Mouse (Mus musculus) CH12.LX (cell line): Measurements from ENCODE around the gene Birc6. TPM values are rescaled to one million over a fixed set of nuclear protein-coding genes. Genes with fewer than 3 reads are reported as not detected.

Experiments used
- DNase-seq: peaks from one replicate; pipeline ENCODE4 v3.0.0-alpha.2; 2013; ENCODE audit errors: extremely low read depth
- H3K27ac ChIP-seq: 2 replicates; pipeline ENCODE4 v1.5.1; 2012; ENCODE audit warnings: low read depth, mild to moderate bottlenecking, control low read depth, moderate library complexity; ENCODE audit not compliant: insufficient read depth
- H3K27me3 ChIP-seq: replicated peaks from 2 replicates; pipeline ENCODE3; 2012; ENCODE audit warnings: inconsistent platforms
- H3K36me3 ChIP-seq, 2 experiments: replicated peaks in 1 of 2; 2 replicates each; pipeline versions ENCODE3 to v1.6.1; 2012; ENCODE audit warnings: inconsistent platforms in 1 of 2, low read length in 1 of 2, mild to moderate bottlenecking in 1 of 2, mixed read lengths in 1 of 2, moderate library complexity in 1 of 2; ENCODE audit not compliant: control insufficient read depth in 1 of 2, insufficient read depth in 1 of 2
- H3K4me1 ChIP-seq, 2 experiments: 2 replicates each; pipeline ENCODE4 v1.6.1; 2012; ENCODE audit warnings: inconsistent platforms in 1 of 2, moderate library complexity in 1 of 2; ENCODE audit not compliant: insufficient read depth in 2 of 2, control insufficient read depth in 1 of 2
- H3K4me2 ChIP-seq: 2 replicates; pipeline ENCODE4 v1.6.1; 2012; ENCODE audit warnings: low read depth, mild to moderate bottlenecking, control low read depth; ENCODE audit not compliant: poor library complexity, insufficient read depth, severe bottlenecking
- H3K4me3 ChIP-seq, 3 experiments: fragments of 150-350 bp in 1 of 3; sonication (generic) in 1 of 3; replicated peaks in 1 of 3; 2 replicates each; pipeline versions ENCODE3 to v1.5.1; 2011 to 2012; ENCODE audit warnings: low read depth in 2 of 3, low read length in 2 of 3, mild to moderate bottlenecking in 2 of 3, moderate library complexity in 2 of 3, control low read depth in 1 of 3, improper control_type of control experiment in 1 of 3, inconsistent platforms in 1 of 3, mixed read lengths in 1 of 3; ENCODE audit not compliant: poor library complexity in 1 of 3
- H3K79me2 ChIP-seq: replicated peaks from 2 replicates; pipeline ENCODE4 v1.6.1; 2012; ENCODE audit warnings: mild to moderate bottlenecking, moderate library complexity; ENCODE audit not compliant: control insufficient read depth, poor library complexity, insufficient read depth, severe bottlenecking; ENCODE audit errors: extremely low read depth
- H3K9ac ChIP-seq: 2 replicates; pipeline ENCODE4 v1.6.1; 2012; ENCODE audit warnings: low read depth, mild to moderate bottlenecking, control low read depth, moderate library complexity; ENCODE audit not compliant: insufficient read depth
- H3K9me3 ChIP-seq: replicated peaks from 2 replicates; pipeline ENCODE3; 2012; ENCODE audit warnings: low read length, inconsistent platforms, mixed read lengths
- BHLHE40 ChIP-seq: IDR thresholded peaks from 2 replicates; pipeline ENCODE4 v1.6.1; 2011; ENCODE audit warnings: mild to moderate bottlenecking, low read depth, low read length, improper control_type of control experiment
- CHD2 ChIP-seq: IDR thresholded peaks from 2 replicates; pipeline ENCODE4 v1.6.1; 2011; ENCODE audit warnings: low read length, improper control_type of control experiment
- E2F4 ChIP-seq: IDR thresholded peaks from 2 replicates; pipeline ENCODE4 v1.6.1; 2011; ENCODE audit warnings: low read depth, low read length, improper control_type of control experiment; ENCODE audit not compliant: insufficient replicate concordance
- ELF1 ChIP-seq: IDR thresholded peaks from 2 replicates; pipeline ENCODE4 v1.6.1; 2014; ENCODE audit warnings: low read depth, mild to moderate bottlenecking, inconsistent platforms, low read length, improper control_type of control experiment
- GABPA ChIP-seq: IDR thresholded peaks from 2 replicates; pipeline ENCODE4 v1.6.1; 2012; ENCODE audit warnings: low read depth, low read length, improper control_type of control experiment, inconsistent platforms; ENCODE audit not compliant: insufficient replicate concordance
- IRF4 ChIP-seq: IDR thresholded peaks from 2 replicates; pipeline ENCODE4 v1.6.1; 2014; ENCODE audit warnings: low read depth, mild to moderate bottlenecking, inconsistent platforms, low read length, improper control_type of control experiment
- JUN ChIP-seq: IDR thresholded peaks from 2 replicates; pipeline ENCODE4 v1.6.1; 2011; ENCODE audit warnings: low read depth, mild to moderate bottlenecking, low read length, improper control_type of control experiment, moderate library complexity; ENCODE audit not compliant: insufficient read depth
- JUND ChIP-seq: conservative IDR thresholded peaks from 2 replicates; pipeline ENCODE4 v1.6.1; 2011; ENCODE audit warnings: low read depth, low read length, improper control_type of control experiment
- KAT2A ChIP-seq: IDR thresholded peaks from 2 replicates; pipeline ENCODE4 v1.6.1; 2012; ENCODE audit warnings: low read length, improper control_type of control experiment, inconsistent platforms; ENCODE audit not compliant: insufficient replicate concordance
- MAFK ChIP-seq: IDR thresholded peaks from 2 replicates; pipeline ENCODE4 v1.6.1; 2011; ENCODE audit warnings: low read length, improper control_type of control experiment; ENCODE audit not compliant: insufficient replicate concordance
- MAX ChIP-seq: IDR thresholded peaks from 2 replicates; pipeline ENCODE4 v1.6.1; 2011; ENCODE audit warnings: low read length, improper control_type of control experiment
- MYC ChIP-seq: IDR thresholded peaks from 2 replicates; pipeline ENCODE4 v1.6.1; 2011; ENCODE audit warnings: low read depth, mild to moderate bottlenecking, improper control_type of control experiment, low read length
- NELFE ChIP-seq: IDR thresholded peaks from 2 replicates; pipeline ENCODE4 v1.6.1; 2011; ENCODE audit warnings: low read depth, low read length, improper control_type of control experiment
- NRF1 ChIP-seq: IDR thresholded peaks from 2 replicates; pipeline ENCODE4 v1.6.1; 2014; ENCODE audit warnings: low read depth, mild to moderate bottlenecking, inconsistent platforms, low read length, improper control_type of control experiment, moderate library complexity
- PAX5 ChIP-seq: IDR thresholded peaks from 2 replicates; pipeline ENCODE4 v1.6.1; 2012; ENCODE audit warnings: low read length, inconsistent platforms, mixed read lengths
- POLR2A ChIP-seq: IDR thresholded peaks from 2 replicates; pipeline ENCODE4 v1.6.1; 2011; ENCODE audit warnings: low read depth, mild to moderate bottlenecking, improper control_type of control experiment, low read length
- POLR2AphosphoS2 ChIP-seq: IDR thresholded peaks from 2 replicates; pipeline ENCODE4 v1.6.1; 2011; ENCODE audit warnings: low read depth, low read length, improper control_type of control experiment
- RAD21 ChIP-seq: IDR thresholded peaks from 2 replicates; pipeline ENCODE4 v1.6.1; 2011; ENCODE audit warnings: low read depth, mild to moderate bottlenecking, low read length, improper control_type of control experiment, moderate library complexity
- RCOR1 ChIP-seq: conservative IDR thresholded peaks from 2 replicates; pipeline ENCODE4 v1.6.1; 2012; ENCODE audit warnings: low read depth, mild to moderate bottlenecking, inconsistent platforms, low read length, improper control_type of control experiment
- TCF12 ChIP-seq: IDR thresholded peaks from 2 replicates; pipeline ENCODE4 v1.6.1; 2014; ENCODE audit warnings: low read depth, mild to moderate bottlenecking, inconsistent platforms, low read length, improper control_type of control experiment
- UBTF ChIP-seq: IDR thresholded peaks from 2 replicates; pipeline ENCODE4 v1.6.1; 2012; ENCODE audit warnings: low read depth, mild to moderate bottlenecking, inconsistent platforms, low read length, improper control_type of control experiment, moderate library complexity
- ZC3H11A ChIP-seq: IDR thresholded peaks from 2 replicates; pipeline ENCODE4 v1.6.1; 2012; ENCODE audit warnings: low read depth, mild to moderate bottlenecking, inconsistent platforms, low read length, improper control_type of control experiment
- ZKSCAN1 ChIP-seq: IDR thresholded peaks from 2 replicates; pipeline ENCODE4 v1.6.1; 2012; ENCODE audit warnings: low read depth, inconsistent platforms, low read length, improper control_type of control experiment, borderline replicate concordance
- ZMIZ1 ChIP-seq: IDR thresholded peaks from 2 replicates; pipeline ENCODE4 v1.6.1; 2012; ENCODE audit warnings: low read depth, mild to moderate bottlenecking, inconsistent platforms, low read length, improper control_type of control experiment
- dilution Hi-C: fragments of 300-500 bp; cut with MboI; formaldehyde crosslinking; loops from 2 replicates; pipeline ENCODE4 v1.14.3; 2020; ENCODE audit warnings: low sequenced_read_pairs; ENCODE audit not compliant: extremely low pct_unique_long_range_greater_than_20kb, extremely low pct_ligation_motif_present
- in situ Hi-C: fragments of 300-500 bp; cut with MboI; formaldehyde crosslinking; loops from 3 replicates; pipeline ENCODE4 v1.14.3; 2019; ENCODE audit warnings: low sequenced_read_pairs, low pct_ligation_motif_present, low pct_unique_long_range_greater_than_20kb, mixed read lengths
- polyA plus RNA-seq: library from polyadenylated mRNA; unstranded; fragments of >175 nt; gene quantifications from 2 replicates; pipeline ENCODE4 v1.2.1, GENCODE M21; 2012; ENCODE audit warnings: low read depth; ENCODE audit not compliant: insufficient read length
- total RNA-seq, 2 experiments: library from RNA; depleted of rRNA; stranded (reverse); fragments of 300-350 nt in 1 of 2; fragments of >200 nt in 1 of 2; gene quantifications; 2 replicates each; pipeline ENCODE4 v1.2.3; 2012 to 2014

Birc6 gene
- total and polyA plus RNA-seq, 3 experiments = 55.5 to 78.7 (median 57.2) TPM

DNA sequence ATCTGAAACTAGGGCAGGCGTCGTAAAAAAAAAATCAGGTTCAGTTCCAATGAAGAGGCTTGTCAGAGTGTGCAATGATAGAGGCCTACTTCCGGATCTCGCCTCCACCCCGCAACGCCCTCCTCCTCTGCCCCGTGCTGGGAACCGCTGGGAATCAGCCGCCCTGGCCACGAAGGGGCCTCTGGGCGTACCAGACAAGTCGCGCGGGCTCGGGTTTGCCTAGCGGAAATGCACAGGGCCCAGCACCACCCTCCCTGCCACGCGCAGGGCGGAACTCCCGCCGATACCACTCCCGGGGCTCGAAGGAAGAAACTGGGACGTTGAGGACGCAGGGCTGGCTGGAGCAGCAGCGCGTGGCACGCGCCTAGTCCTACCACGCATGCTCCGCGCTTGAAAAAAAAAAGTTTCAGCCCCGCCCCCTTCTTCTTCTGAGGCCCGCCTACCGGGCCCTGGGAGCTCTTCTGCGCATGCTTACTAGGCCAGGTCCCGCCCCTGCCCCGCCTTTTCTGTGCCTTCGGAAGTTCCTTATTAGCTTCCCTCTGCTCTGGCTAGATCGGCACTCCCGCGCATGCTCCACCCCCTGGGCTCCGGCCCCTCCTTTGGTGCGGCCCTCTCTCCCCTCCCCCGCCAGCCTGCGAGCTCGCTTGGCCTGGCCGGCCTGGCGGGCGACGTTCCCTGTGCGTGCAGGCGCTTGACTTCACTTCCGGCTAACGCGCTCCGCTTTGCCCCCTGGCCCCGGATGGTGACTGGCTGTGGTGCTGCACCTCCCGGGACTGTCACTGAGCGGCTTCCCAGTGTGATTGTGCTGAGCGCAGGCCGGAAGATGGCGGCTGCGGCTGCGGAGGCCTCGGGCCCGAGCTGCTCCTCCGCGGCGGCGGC, at the start of gene Birc6 (continued):
- peak; percentile 84; the same call in 1 of the 2 replicates for TF ChIP-seq CHD2
- TF ChIP-seq, all 38 proteins: peak for 25

GRCm38 (mm10) chr17:74480361-74481069, 47.6 kb upstream of the Birc6 start:
- in situ Hi-C loops (no loop called here), dilution Hi-C loops (no loop called here)
- TF ChIP-seq NRF1 = no peak
- no peak for TF ChIP-seq NELFE
- no peak for TF ChIP-seq E2F4
- no peak for TF ChIP-seq UBTF
- TF ChIP-seq POLR2AphosphoS2 = no peak
- TF ChIP-seq JUND = no peak
- TF ChIP-seq PAX5 = no peak
- no peak for TF ChIP-seq TCF12
- TF ChIP-seq ZMIZ1 = no peak
- no peak for TF ChIP-seq MAX
- Histone ChIP-seq H3K27ac (no peak overlapping the region), H3K9me3 (no peaks in the 10 kb centered on the region), H3K36me3 (no peaks in the 10 kb centered on the region), H3K79me2 (no peaks in the 10 kb centered on the region), H3K4me1 (no peaks in the 10 kb centered on the region), H3K27me3 (no peaks in the 10 kb centered on the region), H3K4me2 (no peak overlapping the region), H3K4me3 (peak overlapping the region in 1 of 3 experiments; percentile 22), H3K9ac (no peak overlapping the region)
- DNase-seq = no peak

GRCm38 (mm10) chr17:74489024-74489900, 38.8 kb upstream of the Birc6 start, which contains the start of gene Yipf4:
Gene Yipf4 (plus strand): TSS chr17:74489493.
- H3K4me2 ChIP-seq = peak within 1 kb of the TSS; percentile 87
- peak within 1 kb of the TSS; percentile 58 for H3K27ac ChIP-seq
- H3K27me3 ChIP-seq = no peaks in the 10 kb centered on the region
- peaks cover 0 to 10% of the 10 kb centered on the region in 2 experiments; a peak in 2 of 4 replicates for H3K4me1 ChIP-seq
- H3K36me3 ChIP-seq = peaks cover 5 to 19% of the 10 kb centered on the region in 2 experiments
- peaks cover 20% of the 10 kb centered on the region for H3K79me2 ChIP-seq
- peak within 1 kb of the TSS; percentile 84 for H3K9ac ChIP-seq
- in situ Hi-C loops = no loop called here
- DNase-seq = peak; percentile 96
- dilution Hi-C loops = no loop called here
- H3K9me3 ChIP-seq = no peaks in the 10 kb centered on the region
- peak within 1 kb of the TSS; percentile 71 to 79 (median 74) for H3K4me3 ChIP-seq
- TF ChIP-seq ELF1 (peak; percentile 98), RCOR1 (no peak), MAFK (no peak), MYC (0 out of 2 replicates have a peak, but pooled peaks have one; percentile 52), KAT2A (peak; percentile 89; the same call in 1 of the 2 replicates), ZC3H11A (no peak), JUND (no peak), GABPA (no peak), TCF12 (peak; percentile 78), JUN (no peak), ZKSCAN1 (no peak), POLR2AphosphoS2 (no peak), IRF4 (0 out of 2 replicates have a peak, but pooled peaks have one; percentile 28), MAX (peak; percentile 85), NRF1 (peak; percentile 43; the same call in 1 of the 2 replicates), BHLHE40 (no peak), UBTF (peak; percentile 80; the same call in 1 of the 2 replicates), POLR2A (peak; percentile 82), RAD21 (no peak)
